Mouse (Mus musculus) liver, embryonic 14.5 days (tissue): Measurements from ENCODE around the gene Smg1. TPM values are rescaled to one million over a fixed set of nuclear protein-coding genes. Genes with fewer than 3 reads are reported as not detected.

Experiments used
- ATAC-seq: fragments of 200-750 bp; cut with Nextera tagmentation; 2 replicates; pipeline ENCODE4 v1.8.0; 2017; ENCODE audit warnings: moderate number of reproducible peaks, mild to moderate bottlenecking, moderate library complexity; ENCODE audit not compliant: insufficient read depth
- DNase-seq, 3 experiments: peaks; one replicate each; pipeline ENCODE4 v3.0.0-alpha.2; 2012 to 2013; ENCODE audit warnings: low read depth in 3 of 3, low spot score in 3 of 3
- H3K27ac ChIP-seq: fragments of 300-500 bp; sonication (generic); 2 replicates; pipeline ENCODE4 v1.5.1; 2014; ENCODE audit warnings: moderate library complexity, mild to moderate bottlenecking, control low read depth, inconsistent platforms
- H3K27me3 ChIP-seq: fragments of 300-500 bp; sonication (generic); 2 replicates; pipeline ENCODE4 v1.6.1; 2014; ENCODE audit warnings: mild to moderate bottlenecking, low read length, moderate library complexity; ENCODE audit not compliant: control insufficient read depth, insufficient read depth
- H3K36me3 ChIP-seq: fragments of 300-500 bp; sonication (generic); replicated peaks from 2 replicates; pipeline ENCODE4 v1.6.1; 2014; ENCODE audit warnings: low read depth; ENCODE audit not compliant: control insufficient read depth, insufficient read depth
- H3K4me1 ChIP-seq, 2 experiments: fragments of 200-500 bp in 1 of 2; fragments of 300-500 bp in 1 of 2; sonication (generic) in 1 of 2; replicated peaks; 2 replicates each; pipeline ENCODE4 v1.6.1; 2012 to 2014; ENCODE audit warnings: antibody characterized with exemption in 1 of 2, inconsistent platforms in 1 of 2, low read length in 1 of 2; ENCODE audit not compliant: control insufficient read depth in 2 of 2, insufficient read depth in 2 of 2
- H3K4me2 ChIP-seq: fragments of 300-500 bp; sonication (generic); 2 replicates; pipeline ENCODE4 v1.6.1; 2014; ENCODE audit warnings: low read depth, mild to moderate bottlenecking, control low read depth, moderate library complexity
- H3K4me3 ChIP-seq, 2 experiments: fragments of 200-500 bp in 1 of 2; fragments of 300-500 bp in 1 of 2; sonication (generic) in 1 of 2; 2 replicates each; pipeline ENCODE4 v1.5.1; 2012 to 2014; ENCODE audit warnings: low read depth in 2 of 2, low read length in 2 of 2, mild to moderate bottlenecking in 2 of 2, control low read depth in 1 of 2, inconsistent platforms in 1 of 2, moderate library complexity in 1 of 2; ENCODE audit not compliant: insufficient read depth in 1 of 2
- H3K9ac ChIP-seq: fragments of 300-500 bp; sonication (generic); replicated peaks from 2 replicates; pipeline ENCODE4 v1.6.1; 2014; ENCODE audit warnings: mild to moderate bottlenecking, control low read depth, moderate library complexity
- H3K9me3 ChIP-seq: fragments of 300-500 bp; sonication (generic); 2 replicates; pipeline ENCODE4 v1.6.1; 2016; ENCODE audit warnings: low read length, mixed read lengths; ENCODE audit not compliant: control insufficient read depth
- CTCF ChIP-seq: IDR thresholded peaks from 2 replicates; pipeline ENCODE4 v1.5.1; 2016; ENCODE audit warnings: antibody characterized with exemption, low read depth, control low read depth
- EP300 ChIP-seq: IDR thresholded peaks from 2 replicates; pipeline ENCODE4 v1.6.1; 2016; ENCODE audit warnings: antibody characterized with exemption, low read depth
- WGBS: fragments of 180-500 bp; shearing (Covaris S2); extraction: QIAGEN DNeasy Blood & Tissue Kit; methylation state at CpG from one replicate; pipeline ENCODE4 v1.1.7; 2014; ENCODE audit not compliant: insufficient replicate concordance; 5-methylcytosine and 5-hydroxymethylcytosine counted together
- polyA plus RNA-seq, 2 experiments: library from polyadenylated mRNA; depleted of rRNA in 1 of 2; stranded (reverse) in 1 of 2; unstranded in 1 of 2; fragments of >200 nt; fragmentation: Nextera tagmentation in 1 of 2; extraction: Ambion mirVana in 1 of 2; gene quantifications; 2 replicates each; pipeline versions ENCODE4 v1.2.1 to v1.2.3; 2012 to 2014

The Smg1 gene
- polyA plus RNA-seq, 2 experiments: 5.7 to 10.5 TPM

GRCm38 (mm10) chr7:118254460-118254859 lies 11.0 kb upstream of the Smg1 start:
- WGBS: 59% methylated on average over 8 of the region's 8 CpGs
- Histone ChIP-seq H3K27me3 (no peaks in the 10 kb centered on the region), H3K9ac (no peak overlapping the region), H3K9me3 (no peaks in the 10 kb centered on the region), H3K27ac (no peak overlapping the region), H3K4me1 (peaks cover 0 to 10% of the 10 kb centered on the region in 2 experiments; a peak in 2 of 4 replicates), H3K4me3 (no peak overlapping the region), H3K36me3 (no peaks in the 10 kb centered on the region), H3K4me2 (no peak overlapping the region)
- TF ChIP-seq CTCF (no peak), EP300 (no peak)
- ATAC-seq: no peak
- DNase-seq: no peak

GRCm38 (mm10) chr7:118254015-118254414 lies 10.5 kb upstream of the Smg1 start:
- no peak for ATAC-seq
- Histone ChIP-seq H3K9me3 (no peaks in the 10 kb centered on the region), H3K4me1 (peaks cover 0 to 10% of the 10 kb centered on the region in 2 experiments; a peak in 2 of 4 replicates), H3K9ac (no peak overlapping the region), H3K27ac (no peak overlapping the region), H3K4me2 (no peak overlapping the region), H3K4me3 (no peak overlapping the region), H3K36me3 (no peaks in the 10 kb centered on the region), H3K27me3 (no peaks in the 10 kb centered on the region)
- no peak for TF ChIP-seq EP300
- TF ChIP-seq CTCF: no peak
- 58% methylated on average over 4 of the region's 4 CpGs for WGBS
- no peak for DNase-seq

- no peak overlapping the region for H3K27ac ChIP-seq
- H3K36me3 ChIP-seq: no peaks in the 10 kb centered on the region
- H3K9me3 ChIP-seq: no peaks in the 10 kb centered on the region
- no peaks in the 10 kb centered on the region for H3K27me3 ChIP-seq
- WGBS: 78% methylated on average over 3 of the region's 3 CpGs
- DNase-seq (no peak), ATAC-seq (no peak)
- H3K4me1 ChIP-seq: peaks cover 0 to 10% of the 10 kb centered on the region in 2 experiments; a peak in 2 of 4 replicates
- TF ChIP-seq EP300 (no peak), CTCF (no peak)
- no peak overlapping the region for H3K9ac ChIP-seq
- H3K4me3 ChIP-seq: no peak overlapping the region
- H3K4me2 ChIP-seq: no peak overlapping the region
Measured at GRCm38 (mm10) chr7:118252979-118253378, 9.5 kb upstream of the Smg1 start.

- Histone ChIP-seq H3K4me2 (no peak overlapping the region), H3K27me3 (no peaks in the 10 kb centered on the region), H3K36me3 (no peaks in the 10 kb centered on the region), H3K9ac (no peak overlapping the region), H3K4me1 (peaks cover 0 to 10% of the 10 kb centered on the region in 2 experiments; a peak in 2 of 4 replicates), H3K4me3 (no peak overlapping the region), H3K27ac (no peak overlapping the region), H3K9me3 (no peaks in the 10 kb centered on the region)
- ATAC-seq: no peak
- 28% methylated on average over 4 of the region's 4 CpGs for WGBS
- DNase-seq: no peak
- TF ChIP-seq EP300 (no peak), CTCF (no peak)
Measured at GRCm38 (mm10) chr7:118252349-118252748, 8.9 kb upstream of the Smg1 start.

GRCm38 (mm10) chr7:118251392-118252170 lies 8.1 kb upstream of the Smg1 start:
- Histone ChIP-seq H3K27me3 (no peaks in the 10 kb centered on the region), H3K9ac (no peak overlapping the region), H3K4me2 (no peak overlapping the region), H3K4me3 (no peak overlapping the region), H3K9me3 (no peaks in the 10 kb centered on the region), H3K4me1 (peaks cover 0 to 10% of the 10 kb centered on the region in 2 experiments; a peak in 2 of 4 replicates), H3K36me3 (no peaks in the 10 kb centered on the region), H3K27ac (no peak overlapping the region)
- no peak for DNase-seq
- no peak for ATAC-seq
- no peak for TF ChIP-seq EP300
- TF ChIP-seq CTCF: no peak
- WGBS: 80% methylated on average over 2 of the region's 2 CpGs
